Mouse (Mus musculus) adrenal gland, adult 10 weeks (tissue): ENCODE results near the gene Taf15. TPM values are rescaled to one million over a fixed set of nuclear protein-coding genes. Genes with fewer than 3 reads are reported as not detected.

Experiments
- polyA plus RNA-seq: library from polyadenylated mRNA; stranded (reverse); fragments of 350-450 nt; fragmentation: Illumina TruSeq; extraction: RNeasy Lipid Tissue Mini Kit (QIAGEN cat#74804); gene quantifications from one replicate; pipeline ENCODE4 v1.2.3, GENCODE M21; 2014; ENCODE audit warnings: low read depth, low replicate concordance

The Taf15 gene
- polyA plus RNA-seq = 193 TPM

GRCm38 (mm10) chr11:83472324-83473234 lies at the start of gene Taf15:
Gene Taf15, plus strand, starts transcription at chr11:83473086.

GRCm38 (mm10) chr11:83429355-83429754 lies 43.5 kb upstream of the Taf15 start, which contains the start of gene Gas2l2:
Gene Gas2l2, minus strand, starts transcription at chr11:83429455.

GRCm38 (mm10) chr11:83437377-83437776 lies 35.5 kb upstream of the Taf15 start, which contains the start of gene 1700020L24Rik:
Gene 1700020L24Rik, plus strand, starts transcription at chr11:83437677.

GRCm38 (mm10) chr11:83462711-83463244 lies 10.1 kb upstream of the Taf15 start, which contains the start of gene Mmp28:
Gene Mmp28, minus strand, starts transcription at chr11:83463071.

GRCm38 (mm10) chr11:83522075-83522474 lies 49.2 kb downstream of the Taf15 start, which contains the start of gene Heatr9:
Gene Heatr9, minus strand, starts transcription at chr11:83522175.

GRCm38 (mm10) chr11:83530360-83530759 lies 57.5 kb downstream of the Taf15 start, which contains the start of gene Ccl5:
Gene Ccl5, minus strand, starts transcription at chr11:83530518.

Other genes with a start within 250 kb of the Taf15 start
- gene Slfn14, start 186.4 kb upstream of the Taf15 start, polyA plus RNA-seq = not detected
- 55.1 TPM for gene Ap2b1, start 174.1 kb upstream of the Taf15 start, polyA plus RNA-seq
- gene Pex12, start 170.5 kb upstream of the Taf15 start, polyA plus RNA-seq = 33.0 TPM
- 1.2 TPM for gene Rasl10b, start 63.9 kb upstream of the Taf15 start, polyA plus RNA-seq
- gene Gas2l2, start 43.6 kb upstream of the Taf15 start, polyA plus RNA-seq = not detected
- gene 1700020L24Rik, start 35.4 kb upstream of the Taf15 start, polyA plus RNA-seq = not detected
- gene Mmp28, start 10.0 kb upstream of the Taf15 start, polyA plus RNA-seq = 2.9 TPM
- not detected for gene Heatr9, start 49.1 kb downstream of the Taf15 start, polyA plus RNA-seq
- gene Ccl5, start 57.4 kb downstream of the Taf15 start, polyA plus RNA-seq = not detected
- gene Ccl9, start 105.5 kb downstream of the Taf15 start, polyA plus RNA-seq = 10.3 TPM
- gene Ccl6, start 120.0 kb downstream of the Taf15 start, polyA plus RNA-seq = 28.9 TPM
- not detected for gene Rpl9-ps1, start 172.5 kb downstream of the Taf15 start, polyA plus RNA-seq
- gene Ccl3, start 176.3 kb downstream of the Taf15 start, polyA plus RNA-seq = 1.5 TPM
- not detected for gene Ccl4, start 189.5 kb downstream of the Taf15 start, polyA plus RNA-seq
- 8.0 TPM for gene Wfdc17, start 230.9 kb downstream of the Taf15 start, polyA plus RNA-seq
- gene Wfdc18, start 235.9 kb downstream of the Taf15 start, polyA plus RNA-seq = not detected